Mouse (Mus musculus): Measurements from ENCODE around the gene Itga6. TPM values are rescaled to one million over a fixed set of nuclear protein-coding genes. Genes with fewer than 3 reads are reported as not detected.

Gene Itga6
- total RNA-seq (2014; rRNA removed) (5.1 and 6.1 TPM in 2 replicates), polyA plus RNA-seq (2012; rRNA removed) (2.2 and 2.4 TPM in 2 replicates)

- DNase-seq (ENCODE audit: extremely low read depth, low read depth, low spot score), result no peak
- Histone ChIP-seq H3K36me3 (ENCODE audit: control insufficient read depth, insufficient read depth, low read length) (no peaks in the 10 kb centered on the region), H3K27ac (replicated peaks; ENCODE audit: insufficient read depth, low read depth, low read length) (no peak within 1 kb of the TSS), H3K9ac (ENCODE audit: low read depth, low read length) (no peak within 1 kb of the TSS), H3K27me3 (ENCODE audit: control insufficient read depth, insufficient read depth, low read length) (no peaks in the 10 kb centered on the region), H3K79me2 (ENCODE audit: control insufficient read depth, insufficient read depth, low read length) (no peaks in the 10 kb centered on the region), H3K4me1 (ENCODE audit: control insufficient read depth, insufficient read depth, low read length) (no peaks in the 10 kb centered on the region; the same call in 1 of the 2 replicates), H3K4me3 (ENCODE audit: insufficient read depth, low read depth, low read length) (no peak within 1 kb of the TSS)
- TF ChIP-seq CTCF (IDR thresholded peaks at IDR 0.05; ENCODE audit: low read depth, low read length) (no peak), POLR2A (IDR thresholded peaks at IDR 0.05; ENCODE audit: extremely low read depth, insufficient read depth, low read length) (no peak)
- WGBS, result 91% methylated on average over 6 of the region's 6 CpGs
These were observed at the start of gene Itga6 for GRCm38 (mm10) chr2:71745610-71746374. Gene Itga6, plus strand, starts transcription at chr2:71745616.

GRCm38 (mm10) chr2:71696776-71697175 lies 48.6 kb upstream of the Itga6 start:
- H3K36me3 ChIP-seq (ENCODE audit: control insufficient read depth, insufficient read depth, low read length), result no peaks in the 10 kb centered on the region
- no peaks in the 10 kb centered on the region for H3K27me3 ChIP-seq (ENCODE audit: control insufficient read depth, insufficient read depth, low read length)
- H3K79me2 ChIP-seq (ENCODE audit: control insufficient read depth, insufficient read depth, low read length), result no peaks in the 10 kb centered on the region
- H3K4me1 ChIP-seq (ENCODE audit: control insufficient read depth, insufficient read depth, low read length), result no peaks in the 10 kb centered on the region
- WGBS, result 100% methylated on average over 1 of the region's 1 CpGs
- H3K9ac ChIP-seq (ENCODE audit: low read depth, low read length), result no peak overlapping the region
- no peak for DNase-seq (ENCODE audit: extremely low read depth, low read depth, low spot score)
- no peak for TF ChIP-seq CTCF (IDR thresholded peaks at IDR 0.05; ENCODE audit: low read depth, low read length)
- no peak for TF ChIP-seq POLR2A (IDR thresholded peaks at IDR 0.05; ENCODE audit: extremely low read depth, insufficient read depth, low read length)
- no peak overlapping the region for H3K4me3 ChIP-seq (ENCODE audit: insufficient read depth, low read depth, low read length)
- no peak overlapping the region for H3K27ac ChIP-seq (replicated peaks; ENCODE audit: insufficient read depth, low read depth, low read length)

- Histone ChIP-seq H3K79me2 (ENCODE audit: control insufficient read depth, insufficient read depth, low read length) (no peaks in the 10 kb centered on the region), H3K9ac (ENCODE audit: low read depth, low read length) (no peak overlapping the region), H3K4me1 (ENCODE audit: control insufficient read depth, insufficient read depth, low read length) (no peaks in the 10 kb centered on the region), H3K27ac (replicated peaks; ENCODE audit: insufficient read depth, low read depth, low read length) (no peak overlapping the region), H3K27me3 (ENCODE audit: control insufficient read depth, insufficient read depth, low read length) (no peaks in the 10 kb centered on the region), H3K36me3 (ENCODE audit: control insufficient read depth, insufficient read depth, low read length) (no peaks in the 10 kb centered on the region), H3K4me3 (ENCODE audit: insufficient read depth, low read depth, low read length) (no peak overlapping the region)
- TF ChIP-seq POLR2A (IDR thresholded peaks at IDR 0.05; ENCODE audit: extremely low read depth, insufficient read depth, low read length), result no peak
- peak; percentile 14 for DNase-seq (ENCODE audit: extremely low read depth, low read depth, low spot score)
- 42% methylated on average over 8 of the region's 8 CpGs for WGBS
These were observed 47.7 kb upstream of the Itga6 start for GRCm38 (mm10) chr2:71697408-71698336.

- H3K9ac ChIP-seq (ENCODE audit: low read depth, low read length), result no peak overlapping the region
- no peak overlapping the region for H3K4me3 ChIP-seq (ENCODE audit: insufficient read depth, low read depth, low read length)
- no peaks in the 10 kb centered on the region for H3K79me2 ChIP-seq (ENCODE audit: control insufficient read depth, insufficient read depth, low read length)
- H3K27ac ChIP-seq (replicated peaks; ENCODE audit: insufficient read depth, low read depth, low read length), result no peak overlapping the region
- no peaks in the 10 kb centered on the region for H3K27me3 ChIP-seq (ENCODE audit: control insufficient read depth, insufficient read depth, low read length)
- no peak for DNase-seq (ENCODE audit: extremely low read depth, low read depth, low spot score)
- WGBS, result 92% methylated on average over 6 of the region's 6 CpGs
- no peaks in the 10 kb centered on the region for H3K36me3 ChIP-seq (ENCODE audit: control insufficient read depth, insufficient read depth, low read length)
- H3K4me1 ChIP-seq (ENCODE audit: control insufficient read depth, insufficient read depth, low read length), result no peaks in the 10 kb centered on the region
- TF ChIP-seq CTCF (IDR thresholded peaks at IDR 0.05; ENCODE audit: low read depth, low read length), result no peak
- TF ChIP-seq POLR2A (IDR thresholded peaks at IDR 0.05; ENCODE audit: extremely low read depth, insufficient read depth, low read length), result no peak
These were observed 47.0 kb upstream of the Itga6 start for GRCm38 (mm10) chr2:71698366-71698765.

GRCm38 (mm10) chr2:71698942-71699341 lies 46.5 kb upstream of the Itga6 start:
- TF ChIP-seq CTCF (IDR thresholded peaks at IDR 0.05; ENCODE audit: low read depth, low read length) (no peak), POLR2A (IDR thresholded peaks at IDR 0.05; ENCODE audit: extremely low read depth, insufficient read depth, low read length) (no peak)
- no peaks in the 10 kb centered on the region for H3K27me3 ChIP-seq (ENCODE audit: control insufficient read depth, insufficient read depth, low read length)
- H3K27ac ChIP-seq (replicated peaks; ENCODE audit: insufficient read depth, low read depth, low read length), result no peak overlapping the region
- no peaks in the 10 kb centered on the region for H3K36me3 ChIP-seq (ENCODE audit: control insufficient read depth, insufficient read depth, low read length)
- no peak overlapping the region for H3K9ac ChIP-seq (ENCODE audit: low read depth, low read length)
- no peak for DNase-seq (ENCODE audit: extremely low read depth, low read depth, low spot score)
- H3K79me2 ChIP-seq (ENCODE audit: control insufficient read depth, insufficient read depth, low read length), result no peaks in the 10 kb centered on the region
- no peaks in the 10 kb centered on the region for H3K4me1 ChIP-seq (ENCODE audit: control insufficient read depth, insufficient read depth, low read length)
- WGBS, result 94% methylated on average over 7 of the region's 7 CpGs
- H3K4me3 ChIP-seq (ENCODE audit: insufficient read depth, low read depth, low read length), result no peak overlapping the region
